Mouse (Mus musculus) kidney, adult 2 months (tissue): Measurements from ENCODE around the gene Ffar2. TPM values are rescaled to one million over a fixed set of nuclear protein-coding genes. Genes with fewer than 3 reads are reported as not detected.

ENCODE experiments used
- DNase-seq: peaks from one replicate; pipeline ENCODE4 v3.0.0; 2021
- H3K27ac ChIP-seq: fragments of 200-500 bp; 2 replicates; pipeline ENCODE4 v1.5.1; 2012; ENCODE audit warnings: low read depth, low read length, control low read depth, inconsistent platforms; ENCODE audit not compliant: insufficient read depth
- H3K27me3 ChIP-seq: fragments of 200-500 bp; replicated peaks from 2 replicates; pipeline ENCODE4 v1.6.1; 2012; ENCODE audit warnings: mild to moderate bottlenecking, moderate library complexity, low read length, inconsistent platforms; ENCODE audit not compliant: control insufficient read depth, insufficient read depth
- H3K36me3 ChIP-seq: fragments of 200-500 bp; 2 replicates; pipeline ENCODE4 v1.6.1; 2012; ENCODE audit warnings: mild to moderate bottlenecking, moderate library complexity, low read length, inconsistent platforms; ENCODE audit not compliant: control insufficient read depth, insufficient read depth
- H3K4me1 ChIP-seq: fragments of 200-500 bp; 2 replicates; pipeline ENCODE4 v1.6.1; 2011; ENCODE audit warnings: low read length; ENCODE audit not compliant: control insufficient read depth, insufficient read depth
- H3K4me3 ChIP-seq: fragments of 200-500 bp; 2 replicates; pipeline ENCODE4 v1.5.1; 2011; ENCODE audit warnings: mild to moderate bottlenecking, low read depth, low read length, control low read depth; ENCODE audit not compliant: insufficient read depth
- CTCF ChIP-seq: fragments of 200-500 bp; conservative IDR thresholded peaks from 2 replicates; pipeline ENCODE4 v1.5.1; 2011; ENCODE audit warnings: low read depth, mild to moderate bottlenecking, control low read depth, low read length, moderate library complexity, mixed read lengths; ENCODE audit not compliant: insufficient read depth, insufficient read length
- POLR2A ChIP-seq: fragments of 200-500 bp; IDR thresholded peaks from one replicate; pipeline ENCODE4 v1.6.1; 2011; ENCODE audit warnings: low read depth, low read length, control low read depth
- WGBS: fragments of 180-500 bp; shearing (Covaris S2); methylation state at CpG from one replicate; pipeline ENCODE4 v1.1.7; 2018; 5-methylcytosine and 5-hydroxymethylcytosine counted together
- polyA plus RNA-seq: library from polyadenylated mRNA; depleted of rRNA; stranded (reverse); fragments of >200 nt; gene quantifications from 2 replicates; pipeline ENCODE4 v1.2.3, GENCODE M21; 2012

Ffar2 gene
- polyA plus RNA-seq, 1 experiment: 1.2 TPM

GRCm38 (mm10) chr7:30824306-30824705 lies 731 bp upstream of the Ffar2 start:
- no peak for DNase-seq
- WGBS: 82% methylated on average over 3 of the region's 3 CpGs

GRCm38 (mm10) chr7:30821532-30821931 lies 2.0 kb downstream of the Ffar2 start:
- TF ChIP-seq POLR2A (no peak), CTCF (no peak)
- Histone ChIP-seq H3K36me3 (no peaks in the 10 kb centered on the region), H3K27ac (no peak overlapping the region), H3K27me3 (no peaks in the 10 kb centered on the region), H3K4me3 (no peak overlapping the region), H3K4me1 (no peaks in the 10 kb centered on the region)
- peak; percentile 38 for DNase-seq
- 56% methylated on average over 5 of the region's 5 CpGs for WGBS

More at GRCm38 (mm10) chr7:30824306-30824705, 731 bp upstream of the Ffar2 start:
- H3K4me1 ChIP-seq: no peaks in the 10 kb centered on the region
- H3K36me3 ChIP-seq: no peaks in the 10 kb centered on the region
- no peak overlapping the region for H3K4me3 ChIP-seq
- no peak for TF ChIP-seq CTCF
- TF ChIP-seq POLR2A: no peak
- H3K27me3 ChIP-seq: no peaks in the 10 kb centered on the region
- no peak overlapping the region for H3K27ac ChIP-seq

- H3K36me3 ChIP-seq: no peaks in the 10 kb centered on the region
- no peaks in the 10 kb centered on the region for H3K4me1 ChIP-seq
- H3K27me3 ChIP-seq: no peaks in the 10 kb centered on the region
- no peak overlapping the region for H3K4me3 ChIP-seq
- H3K27ac ChIP-seq: no peak overlapping the region
- WGBS: 37% methylated on average over 7 of the region's 7 CpGs
- no peak for DNase-seq
- TF ChIP-seq POLR2A: no peak
Observed at GRCm38 (mm10) chr7:30820854-30821445, 2.6 kb downstream of the Ffar2 start.

GRCm38 (mm10) chr7:30820131-30820530 lies 3.4 kb downstream of the Ffar2 start:
- WGBS: 55% methylated on average over 6 of the region's 6 CpGs
- no peaks in the 10 kb centered on the region for H3K36me3 ChIP-seq
- no peak overlapping the region for H3K27ac ChIP-seq
- no peaks in the 10 kb centered on the region for H3K4me1 ChIP-seq
- no peak for DNase-seq
- no peaks in the 10 kb centered on the region for H3K27me3 ChIP-seq
- TF ChIP-seq POLR2A (no peak), CTCF (no peak)
- H3K4me3 ChIP-seq: no peak overlapping the region

- H3K36me3 ChIP-seq: no peaks in the 10 kb centered on the region
- no peaks in the 10 kb centered on the region for H3K27me3 ChIP-seq
- 60% methylated on average over 6 of the region's 6 CpGs for WGBS
- 0 out of 2 replicates have a peak, but pooled peaks cover 2% of the 10 kb centered on the region for H3K4me1 ChIP-seq
- no peak overlapping the region for H3K4me3 ChIP-seq
- peak; percentile 54 for DNase-seq
- TF ChIP-seq CTCF: no peak
- no peak for TF ChIP-seq POLR2A
- H3K27ac ChIP-seq: no peak overlapping the region
Observed at GRCm38 (mm10) chr7:30812291-30812807, 11.2 kb downstream of the Ffar2 start.

GRCm38 (mm10) chr7:30811757-30812290 lies 11.8 kb downstream of the Ffar2 start:
- H3K27me3 ChIP-seq: no peaks in the 10 kb centered on the region
- DNase-seq: no peak
- 0 out of 2 replicates have a peak, but pooled peaks cover 2% of the 10 kb centered on the region for H3K4me1 ChIP-seq
- no peaks in the 10 kb centered on the region for H3K36me3 ChIP-seq
- 38% methylated on average over 9 of the region's 9 CpGs for WGBS
- no peak overlapping the region for H3K27ac ChIP-seq
- TF ChIP-seq CTCF: no peak
- no peak for TF ChIP-seq POLR2A
- H3K4me3 ChIP-seq: no peak overlapping the region

GRCm38 (mm10) chr7:30810319-30810718 lies 13.3 kb downstream of the Ffar2 start:
- WGBS: 53% methylated on average over 6 of the region's 6 CpGs
- DNase-seq: no peak
- TF ChIP-seq CTCF: peak; percentile 60
- TF ChIP-seq POLR2A: no peak
- 0 out of 2 replicates have a peak, but pooled peaks cover 2% of the 10 kb centered on the region for H3K4me1 ChIP-seq
- H3K36me3 ChIP-seq: no peaks in the 10 kb centered on the region
- H3K27ac ChIP-seq: no peak overlapping the region
- no peak overlapping the region for H3K4me3 ChIP-seq
- no peaks in the 10 kb centered on the region for H3K27me3 ChIP-seq
